Comparison of ENCODE assay signal across 18 mouse cellular contexts in genomic region chr5:147274174-147275141, GRCm38 (mm10). TPM values are rescaled to one million over a fixed set of nuclear protein-coding genes. Genes with fewer than 3 reads are reported as not detected.
A peak's percentile ranks its signal among the peaks of the same experiment; 100 is the strongest.
DNase-seq lines count a peak whose midpoint lies in the region; ATAC-seq and TF ChIP-seq lines count a peak whose summit lies in the region.
"Had no signal": no experiment of that assay in that cellular context is flagged by ENCODE, and none has a peak within 500 bp of the region (broad histone marks: within the 10 kb centered on the region; RNA-seq: fewer than 3 reads in every experiment).

No protein-coding gene starts in this region.

- H3K9ac ChIP-seq in intestine, embryonic 15.5 days, result no peak overlapping the region

- H3K4me3 ChIP-seq in intestine, embryonic 15.5 days (replicated peaks), result no peak overlapping the region
- peak overlapping the region; percentile 34; the same call in 1 of the 2 replicates for H3K4me3 ChIP-seq in small intestine, adult 2 months (ENCODE audit: low read depth, low read length)
- H3K4me3 ChIP-seq: erythroblast, embryonic 14.5 days; heart, adult 2 months had no signal

- TF ChIP-seq POLR2A in small intestine, adult 2 months (IDR thresholded peaks at IDR 0.05; ENCODE audit: low read depth, low read length), result no peak

- WGBS in intestine, embryonic 15.5 days, result 5% methylated on average over 48 of the region's 48 CpGs
- 7% methylated on average over 48 of the region's 48 CpGs for WGBS in small intestine, adult 2 months

- peak; percentile 5 for DNase-seq in left cerebral cortex, postnatal 4 days
- DNase-seq in left cerebral cortex, adult 8-10 months (ENCODE audit: low spot score in 2 of 2), result no peak
- peak; percentile 42 for DNase-seq in ZHBTc4 (ENCODE audit: low read depth, low spot score)
- DNase-seq in left cerebral cortex, postnatal 10 days (ENCODE audit: extremely low spot score in 1 of 2, low spot score in 2 of 2), result no peak
- no peak for DNase-seq in lung, postnatal 4 days
- DNase-seq: adrenal gland, postnatal 25 days; heart, adult 2 months; heart, postnatal 14 days; kidney, adult 18-20 months; right cerebral cortex, adult 18-20 months; thymus, postnatal 36 days had no signal

- TF ChIP-seq CTCF in small intestine, adult 2 months (IDR thresholded peaks at IDR 0.05; ENCODE audit: extremely low read depth, insufficient read length, insufficient replicate concordance, low read depth, low read length), result no peak

- intact Hi-C loops in left cerebral cortex, postnatal 4 days (cut with DNase I), result no loop called here
- intact Hi-C loops in left cerebral cortex, postnatal 10 days (cut with DNase I), result loop anchor here (5.0 kb wide), 2 partner anchors 38 to 82 kb away; no protein-coding TSS in a partner anchor

- H3K27me3 ChIP-seq in intestine, embryonic 15.5 days (replicated peaks), result peaks cover 78% of the 10 kb centered on the region
- peaks cover 76% of the 10 kb centered on the region for H3K27me3 ChIP-seq in small intestine, adult 2 months (ENCODE audit: control insufficient read depth, insufficient read depth, low read length)

- no peaks in the 10 kb centered on the region for H3K9me3 ChIP-seq in intestine, embryonic 15.5 days

- H3K36me3 ChIP-seq in intestine, embryonic 15.5 days, result no peaks in the 10 kb centered on the region
- no peaks in the 10 kb centered on the region for H3K36me3 ChIP-seq in small intestine, adult 2 months (ENCODE audit: control insufficient read depth, insufficient read depth, low read length)

- 0 out of 2 replicates have a peak overlapping the region, but pooled peaks have one; percentile 13 for H3K4me2 ChIP-seq in intestine, embryonic 15.5 days (replicated peaks)

- H3K4me1 ChIP-seq in intestine, embryonic 15.5 days (replicated peaks), result 0 out of 2 replicates have a peak, but pooled peaks cover 7% of the 10 kb centered on the region
- H3K4me1 ChIP-seq in small intestine, adult 2 months (ENCODE audit: control insufficient read depth, insufficient read depth, insufficient read length, low read length), result no peaks in the 10 kb centered on the region; the same call in 1 of the 2 replicates

- no peak overlapping the region for H3K27ac ChIP-seq in intestine, embryonic 15.5 days
- no peak overlapping the region for H3K27ac ChIP-seq in small intestine, adult 2 months (ENCODE audit: insufficient read depth, low read depth, low read length)
- H3K27ac ChIP-seq: heart, adult 2 months had no signal

- ATAC-seq in intestine, embryonic 15.5 days, result no peak

RNA-seq across cellular contexts. Expression of gene Pdx1, which starts 4.7 kb away (rescaled TPM):
- total RNA-seq in left cerebral cortex, postnatal 4 days (2021), result not detected
- total RNA-seq in left cerebral cortex, adult 8-10 months (2022), result not detected
- polyA plus RNA-seq in intestine, embryonic 15.5 days (2015; fragmentation: Nextera tagmentation; extraction: Ambion mirVana), result 5.7 and 5.8 TPM in 2 replicates
- 0.32 and 65.5 TPM in 2 replicates for polyA plus RNA-seq in small intestine, adult 2 months (2012; rRNA removed)
- not detected for total RNA-seq in left cerebral cortex, postnatal 10 days (2021)
- total RNA-seq: adrenal gland, postnatal 25 days; CH12.LX; heart, adult 2 months; heart, postnatal 14 days; layer of hippocampus, adult 18-20 months; left cerebral cortex, postnatal 14 days had no signal
- polyA plus RNA-seq: cortical plate, adult 2 months; erythroblast, embryonic 14.5 days; heart, adult 2 months had no signal

RNA-seq across cellular contexts. Expression of gene Cdx2, which starts 32.6 kb away (rescaled TPM):
- not detected for total RNA-seq in left cerebral cortex, postnatal 4 days (2021)
- total RNA-seq in left cerebral cortex, adult 8-10 months (2022), result not detected
- 36.0 and 38.2 TPM in 2 replicates for polyA plus RNA-seq in intestine, embryonic 15.5 days (2015; fragmentation: Nextera tagmentation; extraction: Ambion mirVana)
- polyA plus RNA-seq in small intestine, adult 2 months (2012; rRNA removed), result 116 and 344 TPM in 2 replicates
- total RNA-seq in left cerebral cortex, postnatal 10 days (2021), result not detected
- total RNA-seq: adrenal gland, postnatal 25 days; CH12.LX; heart, adult 2 months; heart, postnatal 14 days; layer of hippocampus, adult 18-20 months; left cerebral cortex, postnatal 14 days had no signal
- polyA plus RNA-seq: cortical plate, adult 2 months; heart, adult 2 months had no signal

RNA-seq across cellular contexts. Expression of gene Urad, which starts 47.8 kb away (rescaled TPM):
- total RNA-seq in left cerebral cortex, postnatal 4 days (2021), result not detected
- not detected for total RNA-seq in left cerebral cortex, adult 8-10 months (2022)
- polyA plus RNA-seq in intestine, embryonic 15.5 days (2015; fragmentation: Nextera tagmentation; extraction: Ambion mirVana), result 1.6 and 1.7 TPM in 2 replicates
- 3.1 and 4.7 TPM in 2 replicates for polyA plus RNA-seq in small intestine, adult 2 months (2012; rRNA removed)
- total RNA-seq in left cerebral cortex, postnatal 10 days (2021), result not detected
- total RNA-seq: CH12.LX; heart, adult 2 months; heart, postnatal 14 days; layer of hippocampus, adult 18-20 months; left cerebral cortex, postnatal 14 days had no signal
- polyA plus RNA-seq: cortical plate, adult 2 months; erythroblast, embryonic 14.5 days; heart, adult 2 months had no signal

Comparison
In these comparisons a context has a peak if more than half of its experiments do, and no peak if none do; other contexts are left out.
1. DNase-seq: peak in left cerebral cortex, postnatal 4 days (single experiment) and ZHBTc4 (single experiment); none in left cerebral cortex, adult 8-10 months (0 of 2), left cerebral cortex, postnatal 10 days (0 of 2) and lung, postnatal 4 days (0 of 2).